Comparison of ENCODE assay signal across 9 mouse cellular contexts in genomic region chr16:46926060-46926459, GRCm38 (mm10).
A peak's percentile ranks its signal among the peaks of the same experiment; 100 is the strongest.
DNase-seq lines count a peak whose midpoint lies in the region; ATAC-seq lines count a peak whose summit lies in the region.
"Had no signal": no experiment of that assay in that cellular context is flagged by ENCODE, and none has a peak within 500 bp of the region (broad histone marks: within the 10 kb centered on the region; RNA-seq: fewer than 3 reads in every experiment).

No protein-coding gene starts in this region.

- H3K36me3 ChIP-seq in heart, embryonic 12.5 days = no peaks in the 10 kb centered on the region
- H3K36me3 ChIP-seq: liver, embryonic 13.5 days had no signal

- H3K4me2 ChIP-seq in heart, embryonic 12.5 days = no peak overlapping the region
- H3K4me2 ChIP-seq: liver, embryonic 13.5 days had no signal

- H3K27ac ChIP-seq in heart, embryonic 12.5 days (ENCODE audit: poor library complexity, severe bottlenecking) = no peak overlapping the region
- H3K27ac ChIP-seq: liver, embryonic 13.5 days had no signal

- H3K27me3 ChIP-seq in heart, embryonic 12.5 days (replicated peaks) = no peaks in the 10 kb centered on the region
- H3K27me3 ChIP-seq: liver, embryonic 13.5 days had no signal

- H3K4me3 ChIP-seq in heart, embryonic 12.5 days = no peak overlapping the region
- H3K4me3 ChIP-seq: liver, embryonic 13.5 days had no signal

- 62% methylated on average over 3 of the region's 3 CpGs for WGBS in heart, embryonic 12.5 days

- H3K9me3 ChIP-seq in heart, embryonic 12.5 days (replicated peaks) = peaks cover 5% of the 10 kb centered on the region
- H3K9me3 ChIP-seq: liver, embryonic 13.5 days had no signal

- no peak for ATAC-seq in heart, embryonic 12.5 days (ENCODE audit: insufficient number of reproducible peaks, low FRiP score)
- ATAC-seq in monocyte, adult 5-6 weeks (replicated peaks; ENCODE audit: insufficient number of reproducible peaks, low FRiP score, low TSS enrichment, poor library complexity, severe bottlenecking) = no peak

- no peaks in the 10 kb centered on the region for H3K4me1 ChIP-seq in heart, embryonic 12.5 days (replicated peaks)
- H3K4me1 ChIP-seq: liver, embryonic 13.5 days had no signal

- peak; percentile 17 for DNase-seq in heart, postnatal 4 days
- peak; percentile 1 for DNase-seq in urinary bladder, postnatal 36 days (ENCODE audit: low spot score in 2 of 2)
- DNase-seq in urinary bladder, adult 2 months (ENCODE audit: low spot score) = no peak
- DNase-seq in kidney, postnatal 25 days = peak; percentile 51 to 59
- DNase-seq in ovary, postnatal 10 days (ENCODE audit: low spot score) = no peak
- DNase-seq: heart, adult 18-20 months; liver, embryonic 13.5 days had no signal

- no peak overlapping the region for H3K9ac ChIP-seq in heart, embryonic 12.5 days
- H3K9ac ChIP-seq: liver, embryonic 13.5 days had no signal

Comparison
In these comparisons a context has a peak if more than half of its experiments do, and no peak if none do; other contexts are left out.
1. DNase-seq: peak in heart, postnatal 4 days (single experiment), urinary bladder, postnatal 36 days (2 of 2) and kidney, postnatal 25 days (2 of 2); none in urinary bladder, adult 2 months (single experiment) and ovary, postnatal 10 days (single experiment).